Mouse (Mus musculus) frontal cortex, postnatal 10 days (tissue): ENCODE results near the gene 1810009A15Rik.

Experiments
- DNase-seq, 2 experiments: peaks; one replicate each; pipeline ENCODE4 v3.0.0; 2022; ENCODE audit warnings: low spot score in 2 of 2, mixed read lengths in 1 of 2

1810009A15Rik gene

GRCm38 (mm10) chr19:8920073-8920736 is 31.6 kb downstream of the 1810009A15Rik start, which contains the start of gene B3gat3:
TSS of gene B3gat3 (plus strand) at chr19:8920374.
- peak; percentile 88 to 91 for DNase-seq

DNA sequence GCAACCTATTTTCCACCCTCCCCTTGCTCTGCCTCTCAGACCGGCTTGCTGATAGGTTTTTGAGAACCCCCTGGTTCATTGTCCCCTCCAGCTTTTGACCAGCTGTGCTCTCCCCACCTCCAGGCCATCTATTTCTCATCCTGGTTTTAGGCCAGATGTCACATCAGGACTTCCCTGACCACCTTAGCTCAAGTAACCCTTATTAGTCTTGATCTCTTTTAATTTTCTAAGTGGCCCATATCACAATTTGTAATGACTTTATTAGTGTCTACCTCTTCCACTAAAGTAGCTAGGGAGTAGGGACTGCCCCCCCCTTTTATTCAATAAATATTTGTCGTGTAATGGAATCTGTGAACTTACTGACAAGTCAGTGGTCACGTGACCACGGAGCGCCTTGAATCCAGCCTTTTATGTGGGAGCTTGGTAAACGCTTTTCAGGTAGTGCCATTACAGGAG is 32.2 kb downstream of the 1810009A15Rik start:
- no peak for DNase-seq

DNA sequence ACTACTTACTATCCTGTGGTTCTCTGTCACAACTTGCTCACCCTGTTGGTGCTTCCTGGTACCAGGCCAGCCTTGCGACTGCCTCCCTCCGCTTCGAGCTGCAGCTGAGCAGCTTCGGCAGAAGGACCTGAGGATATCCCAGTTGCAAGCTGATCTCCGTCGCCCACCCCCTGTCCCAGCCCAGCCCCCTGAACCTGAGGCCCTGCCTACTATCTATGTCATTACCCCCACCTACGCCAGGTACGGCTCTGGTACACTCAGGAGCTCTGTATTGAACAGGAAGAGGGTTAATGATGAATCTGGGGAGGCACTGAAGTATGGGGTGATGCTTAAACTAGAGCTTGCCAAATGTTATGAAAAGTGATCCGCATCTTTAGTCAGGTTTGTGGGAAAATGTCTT is 33.1 kb downstream of the 1810009A15Rik start:
- no peak for DNase-seq

DNA sequence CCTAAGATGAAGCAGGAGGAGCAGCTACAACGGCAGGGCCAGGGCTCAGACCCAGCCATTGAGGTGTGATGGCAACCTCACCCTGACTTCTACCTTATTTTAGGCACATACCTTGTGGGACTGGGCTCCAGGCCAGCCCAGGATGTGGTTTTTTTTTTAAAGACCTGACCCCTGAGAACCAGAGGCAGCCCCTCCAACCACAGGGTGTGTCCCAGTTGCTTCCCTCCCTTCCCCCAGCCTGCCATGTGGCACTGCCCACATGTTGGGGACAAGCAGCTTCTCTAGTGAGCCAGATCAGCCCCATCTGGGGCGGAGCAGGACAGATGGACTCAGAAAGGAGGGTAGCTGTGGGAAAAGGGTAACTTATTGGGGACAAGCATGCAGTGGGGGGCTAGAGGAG is 38.1 kb downstream of the 1810009A15Rik start:
- no peak for DNase-seq

- DNase-seq, result no peak
Measured at GRCm38 (mm10) chr19:8927891-8928525, 39.4 kb downstream of the 1810009A15Rik start.

GRCm38 (mm10) chr19:8928689-8929223 is 40.1 kb downstream of the 1810009A15Rik start:
- no peak for DNase-seq

- peak; percentile 65 to 68 for DNase-seq
Measured at GRCm38 (mm10) chr19:8929224-8930088, 40.8 kb downstream of the 1810009A15Rik start, which contains the start of the genes Rom1 and Eml3. TSS of gene Rom1 (minus strand) at chr19:8929356. TSS of gene Eml3 (plus strand) at chr19:8929552.

DNA sequence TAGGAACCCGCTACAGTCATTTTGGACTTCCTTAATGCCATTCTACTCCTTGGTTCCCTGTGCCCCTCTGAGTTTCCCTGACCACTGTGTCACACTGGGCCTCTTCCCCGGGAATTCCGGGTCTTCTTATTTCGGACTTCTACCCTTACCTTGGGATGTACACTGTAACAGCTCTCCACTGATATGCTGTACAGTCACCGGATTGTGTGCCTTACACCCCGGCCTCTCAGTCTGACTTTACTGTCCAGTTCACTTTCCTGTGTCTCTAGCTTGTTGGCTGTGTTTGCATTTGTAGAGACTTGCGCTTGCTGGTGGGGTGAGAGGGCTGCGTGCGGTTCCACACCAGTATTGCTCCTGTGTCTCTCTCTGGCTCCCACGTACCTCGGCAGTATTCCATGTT is 41.5 kb downstream of the 1810009A15Rik start:
- DNase-seq, result no peak

DNA sequence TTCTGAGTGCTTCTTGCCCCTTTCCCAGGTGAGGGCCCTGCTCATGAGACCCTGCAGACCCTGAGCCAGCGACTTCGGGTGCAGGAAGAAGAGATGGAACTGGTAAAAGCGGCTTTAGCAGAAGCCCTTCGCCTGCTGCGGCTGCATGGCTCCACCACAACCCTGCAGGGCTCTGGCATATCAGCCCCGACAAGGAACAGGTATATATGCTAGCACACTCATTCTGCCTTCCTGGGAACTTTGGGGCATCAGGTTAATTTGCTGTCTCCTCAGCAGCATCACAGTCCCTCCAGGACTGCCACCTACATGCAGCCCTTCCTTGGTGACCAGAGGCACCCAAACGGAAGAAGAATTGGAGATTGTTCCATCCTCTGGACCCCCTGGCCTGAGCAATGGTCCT is 42.1 kb downstream of the 1810009A15Rik start:
- no peak for DNase-seq

DNA sequence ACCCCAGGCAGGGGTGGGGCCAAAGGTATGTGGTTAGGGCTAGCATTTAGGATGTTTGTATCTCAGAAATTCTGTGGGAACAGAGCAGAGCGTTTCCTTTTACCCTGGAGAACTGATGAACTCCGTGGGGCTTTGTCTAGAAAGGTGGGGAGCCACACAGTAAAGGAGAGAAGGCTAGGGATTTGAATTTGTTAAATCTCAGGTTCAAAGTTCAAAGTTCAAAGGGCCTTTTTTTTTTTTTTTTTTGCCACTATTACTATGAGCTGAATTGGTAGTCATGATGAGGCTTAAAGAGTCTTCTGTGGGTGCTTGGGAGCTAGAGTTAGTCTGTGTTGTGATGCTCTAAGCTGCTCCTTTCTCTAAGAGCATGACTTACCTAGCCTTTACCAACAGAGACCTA is 48.1 kb downstream of the 1810009A15Rik start:
- no peak for DNase-seq
